Mouse (Mus musculus) cerebral cortex, adult 2 months (tissue): ENCODE results near the gene Cped1.

Experiments
- WGBS: fragments of 180-500 bp; shearing (Covaris S2); methylation state at CpG from one replicate; pipeline ENCODE4 v1.1.7; 2018; 5-methylcytosine and 5-hydroxymethylcytosine counted together

The Cped1 gene

GRCm38 (mm10) chr6:21985732-21986540 lies at the start of gene Cped1:
Cped1 (plus strand) TSS chr6:21985916.
- 1% methylated on average over 38 of the region's 38 CpGs for WGBS

- WGBS = 91% methylated on average over 4 of the region's 4 CpGs
These were observed 47.6 kb upstream of the Cped1 start for GRCm38 (mm10) chr6:21937981-21938635.

- WGBS = under 1% methylated on average over 35 of the region's 35 CpGs
These were observed 36.4 kb upstream of the Cped1 start, which contains the start of gene Ing3 for GRCm38 (mm10) chr6:21949226-21949731. Ing3 (plus strand) TSS chr6:21949571.

- under 1% methylated on average over 68 of the region's 68 CpGs for WGBS
These were observed 35.8 kb upstream of the Cped1 start for GRCm38 (mm10) chr6:21949771-21950448.

GRCm38 (mm10) chr6:21950676-21951075 lies 35.0 kb upstream of the Cped1 start:
- 76% methylated on average over 2 of the region's 2 CpGs for WGBS

GRCm38 (mm10) chr6:21955468-21955867 lies 30.2 kb upstream of the Cped1 start:
- WGBS = 82% methylated on average over 4 of the region's 4 CpGs

GRCm38 (mm10) chr6:21958922-21959321 lies 26.8 kb upstream of the Cped1 start:
- WGBS = 85% methylated on average over 4 of the region's 4 CpGs

GRCm38 (mm10) chr6:21959909-21960308 lies 25.8 kb upstream of the Cped1 start:
- WGBS = 96% methylated on average over 5 of the region's 5 CpGs

GRCm38 (mm10) chr6:21977532-21977931 lies 8.2 kb upstream of the Cped1 start:
- WGBS = 84% methylated on average over 2 of the region's 2 CpGs

GRCm38 (mm10) chr6:21981114-21981513 lies 4.6 kb upstream of the Cped1 start:
- 84% methylated on average over 1 of the region's 1 CpGs for WGBS

GRCm38 (mm10) chr6:21984990-21985731 lies 555 bp upstream of the Cped1 start:
- 8% methylated on average over 16 of the region's 16 CpGs for WGBS

GRCm38 (mm10) chr6:21986660-21987331 lies 1.1 kb downstream of the Cped1 start:
- 26% methylated on average over 24 of the region's 24 CpGs for WGBS

GRCm38 (mm10) chr6:21987554-21987953 lies 1.8 kb downstream of the Cped1 start:
- WGBS = 94% methylated on average over 2 of the region's 2 CpGs

- WGBS = 91% methylated on average over 5 of the region's 5 CpGs
These were observed 2.6 kb downstream of the Cped1 start for GRCm38 (mm10) chr6:21988296-21988695.

GRCm38 (mm10) chr6:21989081-21989480 lies 3.4 kb downstream of the Cped1 start:
- 62% methylated on average over 4 of the region's 4 CpGs for WGBS

- WGBS = 65% methylated on average over 9 of the region's 9 CpGs
These were observed 4.7 kb downstream of the Cped1 start for GRCm38 (mm10) chr6:21990181-21991135.

- WGBS = 89% methylated on average over 4 of the region's 4 CpGs
These were observed 5.4 kb downstream of the Cped1 start for GRCm38 (mm10) chr6:21991151-21991550.

- WGBS = 81% methylated on average over 2 of the region's 2 CpGs
These were observed 7.4 kb downstream of the Cped1 start for GRCm38 (mm10) chr6:21993070-21993469.

- 75% methylated on average over 4 of the region's 4 CpGs for WGBS
These were observed 12.4 kb downstream of the Cped1 start for GRCm38 (mm10) chr6:21998131-21998530.

GRCm38 (mm10) chr6:21999025-21999424 lies 13.3 kb downstream of the Cped1 start:
- WGBS = 54% methylated on average over 11 of the region's 11 CpGs
